Mouse (Mus musculus) E14TG2a.4 (cell line): Measurements from ENCODE around the gene Pip5k1c.

Source experiments
- CTCF ChIP-seq: conservative IDR thresholded peaks from 2 replicates; pipeline ENCODE4 v1.5.1; 2014; ENCODE audit warnings: low read length
- NANOG ChIP-seq: IDR thresholded peaks from 2 replicates; pipeline ENCODE4 v1.6.1; 2014; ENCODE audit warnings: borderline replicate concordance, low read length, mixed read lengths
- POU5F1 ChIP-seq: IDR thresholded peaks from 2 replicates; pipeline ENCODE4 v1.6.1; 2014; ENCODE audit warnings: low read length, borderline replicate concordance

GRCm38 (mm10) chr10:81305663-81306062, 12.9 kb downstream of the Pip5k1c start:
- TF ChIP-seq CTCF (no peak), POU5F1 (no peak), NANOG (no peak)
